Mouse (Mus musculus): ENCODE results near the gene Wipf2. TPM values are rescaled to one million over a fixed set of nuclear protein-coding genes. Genes with fewer than 3 reads are reported as not detected.

The Wipf2 gene
- polyA plus RNA-seq, 1 experiment from 2014 or later = 11.2 TPM

- no peaks in the 10 kb centered on the region for H3K27me3 ChIP-seq
- POLR2A ChIA-PET = no interaction called here
- TF ChIP-seq CTCF (IDR thresholded peaks at IDR 0.05) = no peak
- CTCF ChIA-PET = no interaction called here
- ATAC-seq (no peak), DNase-seq (ENCODE audit: low read depth, low spot score) (no peak)
- in situ Hi-C loops (cut with MboI; ENCODE audit: low pct_unique_long_range_greater_than_20kb) = loop anchor here (25.0 kb wide), 1 partner anchor 812 kb away; the partner anchor contains the start of genes Gm11555, Gm11563 and Krtap4-6
Observed at GRCm38 (mm10) chr11:98850100-98851093, 13.0 kb upstream of the Wipf2 start.

- no peaks in the 10 kb centered on the region for H3K27me3 ChIP-seq
- ChIA-PET CTCF (interaction anchor here (1.1 to 1.9 kb wide), 3 partner anchors 9 to 65 kb away, joined by 3 to 5 read pairs (median 4); no protein-coding TSS in a partner anchor), POLR2A (no interaction called here)
- DNase-seq (ENCODE audit: low read depth, low spot score) (no peak), ATAC-seq (no peak)
- no peak for TF ChIP-seq CTCF (IDR thresholded peaks at IDR 0.05)
- in situ Hi-C loops (cut with MboI; ENCODE audit: low pct_unique_long_range_greater_than_20kb) = loop anchor here (25.0 kb wide), 1 partner anchor 808 kb away; the partner anchor contains the start of genes Gm11555, Gm11563 and Krtap4-6
Observed at GRCm38 (mm10) chr11:98854116-98854515, 9.3 kb upstream of the Wipf2 start.

- no peak for TF ChIP-seq CTCF (IDR thresholded peaks at IDR 0.05)
- ChIA-PET POLR2A (no interaction called here), CTCF (interaction anchor here (1.1 to 1.9 kb wide), 3 partner anchors 8 to 66 kb away, joined by 3 to 5 read pairs (median 4); no protein-coding TSS in a partner anchor)
- in situ Hi-C loops (cut with MboI; ENCODE audit: low pct_unique_long_range_greater_than_20kb) = loop anchor here (25.0 kb wide), 1 partner anchor 808 kb away; the partner anchor contains the start of genes Gm11555, Gm11563 and Krtap4-6
- ATAC-seq (no peak), DNase-seq (ENCODE audit: low read depth, low spot score) (no peak)
- no peaks in the 10 kb centered on the region for H3K27me3 ChIP-seq
Observed at GRCm38 (mm10) chr11:98854659-98855058, 8.8 kb upstream of the Wipf2 start.

GRCm38 (mm10) chr11:98858759-98859731 lies 4.4 kb upstream of the Wipf2 start:
- H3K27me3 ChIP-seq = no peaks in the 10 kb centered on the region
- ChIA-PET POLR2A (no interaction called here), CTCF (interaction anchor here (0.8 to 2.4 kb wide), 2 partner anchors 17 to 50 kb away, joined by 4 to 13 read pairs; no protein-coding TSS in a partner anchor)
- peak; percentile 62 for DNase-seq (ENCODE audit: low read depth, low spot score)
- in situ Hi-C loops (cut with MboI; ENCODE audit: low pct_unique_long_range_greater_than_20kb) = loop anchor here (25.0 kb wide), 1 partner anchor 803 kb away; the partner anchor contains the start of genes Gm11555, Gm11563 and Krtap4-6
- peak; percentile 87 for TF ChIP-seq CTCF (IDR thresholded peaks at IDR 0.05)
- ATAC-seq = peak; percentile 28

- ChIA-PET CTCF (interaction anchor here (0.8 kb wide), 1 partner anchor 45 kb away, joined by 4 read pairs; no protein-coding TSS in a partner anchor), POLR2A (interaction anchor here (0.6 kb wide), 1 partner anchor 7 kb away, joined by 6 read pairs; no protein-coding TSS in a partner anchor)
- no peak for TF ChIP-seq CTCF (IDR thresholded peaks at IDR 0.05)
- in situ Hi-C loops (cut with MboI; ENCODE audit: low pct_unique_long_range_greater_than_20kb) = loop anchor here (25.0 kb wide), 1 partner anchor 798 kb away; the partner anchor contains the start of genes Gm11555, Gm11563 and Krtap4-6
- no peaks in the 10 kb centered on the region for H3K27me3 ChIP-seq
- ATAC-seq (peak; percentile 44), DNase-seq (ENCODE audit: low read depth, low spot score) (peak; percentile 6)
Observed at GRCm38 (mm10) chr11:98863751-98864429, 452 bp downstream of the Wipf2 start.

GRCm38 (mm10) chr11:98867293-98867692 lies 3.9 kb downstream of the Wipf2 start:
- no peaks in the 10 kb centered on the region for H3K27me3 ChIP-seq
- TF ChIP-seq CTCF (IDR thresholded peaks at IDR 0.05) = no peak
- ATAC-seq (no peak), DNase-seq (ENCODE audit: low read depth, low spot score) (no peak)
- ChIA-PET CTCF (no interaction called here), POLR2A (no interaction called here)
- in situ Hi-C loops (cut with MboI; ENCODE audit: low pct_unique_long_range_greater_than_20kb) = loop anchor here (5.0 to 25.0 kb wide), 2 partner anchors 35 to 795 kb away; partner anchors contain the start of genes Gm11555, Gm11563 and Krtap4-6

- no peaks in the 10 kb centered on the region for H3K27me3 ChIP-seq
- CTCF ChIA-PET = interaction anchor here (1.0 to 1.2 kb wide), 3 partner anchors 13 to 17 kb away, joined by 3 read pairs; no protein-coding TSS in a partner anchor
- TF ChIP-seq CTCF (IDR thresholded peaks at IDR 0.05) = no peak
- POLR2A ChIA-PET = no interaction called here
- in situ Hi-C loops (cut with MboI; ENCODE audit: low pct_unique_long_range_greater_than_20kb) = loop anchor here (5.0 to 25.0 kb wide), 2 partner anchors 32 to 792 kb away; partner anchors contain the start of genes Gm11555, Gm11563 and Krtap4-6
- DNase-seq (ENCODE audit: low read depth, low spot score) (no peak), ATAC-seq (no peak)
Observed at GRCm38 (mm10) chr11:98869906-98870305, 6.5 kb downstream of the Wipf2 start.

GRCm38 (mm10) chr11:98870791-98871190 lies 7.4 kb downstream of the Wipf2 start:
- in situ Hi-C loops (cut with MboI; ENCODE audit: low pct_unique_long_range_greater_than_20kb) = loop anchor here (25.0 kb wide), 1 partner anchor 792 kb away; the partner anchor contains the start of genes Gm11555, Gm11563 and Krtap4-6

More at GRCm38 (mm10) chr11:98870791-98871190, 7.4 kb downstream of the Wipf2 start:
- ATAC-seq (no peak), DNase-seq (ENCODE audit: low read depth, low spot score) (no peak)
- no peak for TF ChIP-seq CTCF (IDR thresholded peaks at IDR 0.05)
- POLR2A ChIA-PET = interaction anchor here (0.6 kb wide), 1 partner anchor 34 kb away, joined by 3 read pairs; no protein-coding TSS in a partner anchor
- H3K27me3 ChIP-seq = no peaks in the 10 kb centered on the region
- CTCF ChIA-PET = interaction anchor here (1.0 to 1.1 kb wide), 3 partner anchors 16 to 21 kb away, joined by 3 read pairs; no protein-coding TSS in a partner anchor

Data from Patski (cell line).